Comparison of ENCODE assay signal across 8 mouse cellular contexts in genomic region chr8:87975466-87975809, GRCm38 (mm10). TPM values are rescaled to one million over a fixed set of nuclear protein-coding genes. Genes with fewer than 3 reads are reported as not detected.
DNase-seq lines count a peak whose midpoint lies in the region; ATAC-seq and TF ChIP-seq lines count a peak whose summit lies in the region.

No protein-coding gene starts in this region.

- no peak overlapping the region; the same call in 1 of the 2 replicates for H3K4me3 ChIP-seq in heart, adult 2 months
- no peak overlapping the region for H3K4me3 ChIP-seq in lung, embryonic 14.5 days (ENCODE audit: low read depth, low read length)
- no peak overlapping the region for H3K4me3 ChIP-seq in lung, adult 2 months (replicated peaks; ENCODE audit: extremely low read depth, low read depth, low read length)
- no peak overlapping the region for H3K4me3 ChIP-seq in hindbrain, embryonic 14.5 days (replicated peaks; ENCODE audit: low read length)
- no peak overlapping the region for H3K4me3 ChIP-seq in thymus, adult 2 months (ENCODE audit: control insufficient read depth, insufficient read depth, low read length)

- ATAC-seq in lung, embryonic 14.5 days (ENCODE audit: insufficient read depth) = peak; percentile 57; the same call in 1 of the 2 replicates
- ATAC-seq in hindbrain, embryonic 14.5 days (ENCODE audit: low FRiP score) = no peak

- H3K27ac ChIP-seq in heart, adult 2 months = peak overlapping the region; percentile 59
- H3K27ac ChIP-seq in lung, embryonic 14.5 days (ENCODE audit: low read depth) = peak overlapping the region; percentile 64; the same call in 1 of the 2 replicates
- H3K27ac ChIP-seq in hindbrain, embryonic 14.5 days = no peak overlapping the region
- H3K27ac ChIP-seq in thymus, adult 2 months (ENCODE audit: control insufficient read depth, insufficient read depth, low read length) = no peak overlapping the region

- no peaks in the 10 kb centered on the region for H3K27me3 ChIP-seq in heart, adult 2 months (ENCODE audit: control insufficient read depth, insufficient read depth, low read length)
- no peaks in the 10 kb centered on the region for H3K27me3 ChIP-seq in lung, embryonic 14.5 days (ENCODE audit: insufficient read depth, low read length)
- 0 out of 2 replicates have a peak, but pooled peaks cover 12% of the 10 kb centered on the region for H3K27me3 ChIP-seq in hindbrain, embryonic 14.5 days (ENCODE audit: control insufficient read depth, insufficient read depth, low read length)
- H3K27me3 ChIP-seq in thymus, adult 2 months (ENCODE audit: control insufficient read depth, insufficient read depth, low read length) = no peaks in the 10 kb centered on the region; the same call in 1 of the 2 replicates

- no peaks in the 10 kb centered on the region for H3K79me2 ChIP-seq in heart, adult 2 months (replicated peaks; ENCODE audit: control insufficient read depth, insufficient read depth, low read length)

- H3K9me3 ChIP-seq in lung, embryonic 14.5 days (ENCODE audit: low read depth, low read length) = no peaks in the 10 kb centered on the region
- H3K9me3 ChIP-seq in hindbrain, embryonic 14.5 days (ENCODE audit: control insufficient read depth, low read length) = no peaks in the 10 kb centered on the region

- no peak for TF ChIP-seq POLR2A in heart, adult 2 months (IDR thresholded peaks at IDR 0.05; ENCODE audit: insufficient read depth, low read depth, low read length)
- no peak for TF ChIP-seq POLR2A in lung, adult 2 months (IDR thresholded peaks at IDR 0.05; ENCODE audit: borderline replicate concordance, extremely low read depth, low read depth, low read length)
- no peak for TF ChIP-seq POLR2A in thymus, adult 2 months (IDR thresholded peaks at IDR 0.05; ENCODE audit: control insufficient read depth, extremely low read depth, insufficient read depth, low read length, poor library complexity)

- no peak for TF ChIP-seq EP300 in heart, adult 2 months (IDR thresholded peaks at IDR 0.05; ENCODE audit: insufficient read depth, low read depth, low read length)

- H3K9ac ChIP-seq in heart, adult 2 months (ENCODE audit: low read depth, low read length) = no peak overlapping the region
- H3K9ac ChIP-seq in lung, embryonic 14.5 days = peak overlapping the region; percentile 52
- H3K9ac ChIP-seq in hindbrain, embryonic 14.5 days = no peak overlapping the region

- H3K4me1 ChIP-seq in heart, adult 2 months (ENCODE audit: control insufficient read depth, insufficient read depth, low read length) = peaks cover 6% of the 10 kb centered on the region
- peaks cover 17% of the 10 kb centered on the region for H3K4me1 ChIP-seq in lung, embryonic 14.5 days (ENCODE audit: insufficient read depth)
- peaks cover 12% of the 10 kb centered on the region for H3K4me1 ChIP-seq in lung, adult 2 months (ENCODE audit: control insufficient read depth, insufficient read depth, low read length)
- peaks cover 17% of the 10 kb centered on the region for H3K4me1 ChIP-seq in hindbrain, embryonic 14.5 days (replicated peaks; ENCODE audit: control insufficient read depth, insufficient read depth, low read length)
- no peaks in the 10 kb centered on the region for H3K4me1 ChIP-seq in thymus, adult 2 months (replicated peaks; ENCODE audit: control insufficient read depth, insufficient read depth, low read length)

- peak overlapping the region; percentile 69 for H3K4me2 ChIP-seq in lung, embryonic 14.5 days
- H3K4me2 ChIP-seq in hindbrain, embryonic 14.5 days (replicated peaks) = peak overlapping the region; percentile 54; the same call in 1 of the 2 replicates

- no peak for DNase-seq in heart, adult 2 months
- no peak for DNase-seq in heart, postnatal 36 days
- DNase-seq in lung, embryonic 14.5 days = peak; percentile 70
- no peak for DNase-seq in lung, adult 2 months
- DNase-seq in hindbrain, embryonic 14.5 days (ENCODE audit: low spot score) = no peak
- peak; percentile 24 to 70 for DNase-seq in lung, postnatal 4 days
- DNase-seq in thymus, adult 2 months = no peak
- DNase-seq in ovary, postnatal 36 days (ENCODE audit: low spot score) = no peak

- no peaks in the 10 kb centered on the region for H3K36me3 ChIP-seq in heart, adult 2 months (ENCODE audit: control insufficient read depth, insufficient read depth, low read length)
- H3K36me3 ChIP-seq in lung, embryonic 14.5 days (ENCODE audit: insufficient read depth) = no peaks in the 10 kb centered on the region
- H3K36me3 ChIP-seq in hindbrain, embryonic 14.5 days (replicated peaks; ENCODE audit: control insufficient read depth, insufficient read depth) = no peaks in the 10 kb centered on the region
- no peaks in the 10 kb centered on the region for H3K36me3 ChIP-seq in thymus, adult 2 months (ENCODE audit: control insufficient read depth, insufficient read depth, low read length)

- no peak for TF ChIP-seq CTCF in heart, adult 2 months (IDR thresholded peaks at IDR 0.05)
- TF ChIP-seq CTCF in lung, embryonic 14.5 days (IDR thresholded peaks at IDR 0.05; ENCODE audit: low read depth) = no peak
- no peak for TF ChIP-seq CTCF in lung, adult 2 months (IDR thresholded peaks at IDR 0.05; ENCODE audit: insufficient read depth, low read length)
- TF ChIP-seq CTCF in thymus, adult 2 months (IDR thresholded peaks at IDR 0.05; ENCODE audit: borderline replicate concordance, control insufficient read depth, extremely low read depth, insufficient read depth, low read length, poor library complexity) = no peak

- WGBS in heart, adult 2 months = 48% methylated on average over 1 of the region's 1 CpGs
- WGBS in lung, embryonic 14.5 days = 15% methylated on average over 1 of the region's 1 CpGs
- 61% methylated on average over 1 of the region's 1 CpGs for WGBS in lung, adult 2 months
- 19% methylated on average over 1 of the region's 1 CpGs for WGBS in hindbrain, embryonic 14.5 days
- 66% methylated on average over 1 of the region's 1 CpGs for WGBS in thymus, adult 2 months

- intact Hi-C loops in heart, adult 2 months (cut with DNase I) = no loop called here
- intact Hi-C loops in heart, postnatal 36 days (cut with DNase I) = no loop called here

RNA-seq across cellular contexts. Expression of gene Zfp423, which starts 16.0 kb away (rescaled TPM):
- 1 to 10 TPM; 4.8 to 5.3 TPM for total RNA-seq in heart, adult 2 months (2021)
- polyA plus RNA-seq in heart, adult 2 months (2012; rRNA removed) = 4.3 and 7.3 TPM in 2 replicates
- 1 to 10 TPM; 3.8 to 5.1 TPM for total RNA-seq in heart, postnatal 36 days (2021)
- 16.3 and 18.1 TPM in 2 replicates for polyA plus RNA-seq in lung, embryonic 14.5 days (2014; fragmentation: Nextera tagmentation; extraction: Ambion mirVana)
- 6.4 and 7.5 TPM in 2 replicates for polyA plus RNA-seq in lung, adult 2 months (2012; rRNA removed)
- polyA plus RNA-seq in hindbrain, embryonic 14.5 days (2014; fragmentation: Nextera tagmentation; extraction: Ambion mirVana) = 42.3 and 45.6 TPM in 2 replicates
- 2.5 and 2.7 TPM in 2 replicates for polyA plus RNA-seq in thymus, adult 2 months (2012; rRNA removed)

Comparison
In these comparisons a context has a peak if more than half of its experiments do, and no peak if none do; other contexts are left out.
1. DNase-seq: peak in lung, embryonic 14.5 days (single experiment) and lung, postnatal 4 days (2 of 2); none in heart, adult 2 months (0 of 2), heart, postnatal 36 days (0 of 2), lung, adult 2 months (single experiment), hindbrain, embryonic 14.5 days (single experiment), thymus, adult 2 months (single experiment) and ovary, postnatal 36 days (single experiment).
2. H3K27ac ChIP-seq: peak in heart, adult 2 months (single experiment) and lung, embryonic 14.5 days (single experiment); none in hindbrain, embryonic 14.5 days (single experiment) and thymus, adult 2 months (single experiment).